Mouse (Mus musculus): ENCODE results near the gene Cd9.

- TF ChIP-seq CTCF (IDR thresholded peaks at IDR 0.05; ENCODE audit: extremely low read depth, insufficient read depth, low read length) = no peak
- no peak for TF ChIP-seq POLR2A (IDR thresholded peaks at IDR 0.05; ENCODE audit: extremely low read depth, insufficient read depth, low read length)
These were observed 71.1 kb downstream of the Cd9 start for GRCm38 (mm10) chr6:125423507-125423906.
